Mouse (Mus musculus) liver, embryonic 15.5 days (tissue): ENCODE results near the gene Pbx2. TPM values are rescaled to one million over a fixed set of nuclear protein-coding genes. Genes with fewer than 3 reads are reported as not detected.
A peak's percentile ranks its signal among the peaks of the same experiment; 100 is the strongest.
"Not testable (repeated sequence)": the region's sequence is repeated elsewhere in the genome, so short reads cannot be mapped to it uniquely, and the experiment has no call there.

Source experiments
- ATAC-seq: fragments of 200-750 bp; cut with Nextera tagmentation; 2 replicates; pipeline ENCODE4 v1.8.0; 2017; ENCODE audit warnings: moderate number of reproducible peaks, mild to moderate bottlenecking, moderate library complexity; ENCODE audit not compliant: insufficient read depth
- H3K27ac ChIP-seq: fragments of 300-500 bp; sonication (generic); replicated peaks from 2 replicates; pipeline ENCODE4 v1.5.1; 2015; ENCODE audit warnings: mild to moderate bottlenecking, inconsistent platforms
- H3K27me3 ChIP-seq: fragments of 300-500 bp; sonication (generic); 2 replicates; pipeline ENCODE4 v1.6.1; 2015; ENCODE audit warnings: mild to moderate bottlenecking, inconsistent platforms
- H3K36me3 ChIP-seq: fragments of 300-500 bp; sonication (generic); replicated peaks from 2 replicates; pipeline ENCODE4 v1.6.1; 2015; ENCODE audit warnings: moderate library complexity, mild to moderate bottlenecking, inconsistent platforms
- H3K4me1 ChIP-seq: fragments of 300-500 bp; sonication (generic); replicated peaks from 2 replicates; pipeline ENCODE4 v1.6.1; 2015; ENCODE audit warnings: inconsistent platforms
- H3K4me2 ChIP-seq: fragments of 300-500 bp; sonication (generic); 2 replicates; pipeline ENCODE4 v1.6.1; 2015; ENCODE audit warnings: moderate library complexity, mild to moderate bottlenecking, inconsistent platforms
- H3K4me3 ChIP-seq: fragments of 300-500 bp; sonication (generic); replicated peaks from 2 replicates; pipeline ENCODE4 v1.5.1; 2015; ENCODE audit warnings: mild to moderate bottlenecking, inconsistent platforms
- H3K9ac ChIP-seq: fragments of 300-500 bp; sonication (generic); 2 replicates; pipeline ENCODE4 v1.6.1; 2015; ENCODE audit warnings: moderate library complexity, mild to moderate bottlenecking, inconsistent platforms
- H3K9me3 ChIP-seq: fragments of 300-500 bp; sonication (generic); replicated peaks from 2 replicates; pipeline ENCODE4 v1.6.1; 2016; ENCODE audit warnings: inconsistent platforms
- WGBS: fragments of 180-500 bp; shearing (Covaris S2); methylation state at CpG from one replicate; pipeline ENCODE4 v1.1.7; 2015; ENCODE audit warnings: mixed read lengths; ENCODE audit not compliant: insufficient replicate concordance; 5-methylcytosine and 5-hydroxymethylcytosine counted together
- polyA plus RNA-seq: library from polyadenylated mRNA; unstranded; fragments of >200 nt; fragmentation: Nextera tagmentation; extraction: Ambion mirVana; gene quantifications from 2 replicates; pipeline ENCODE4 v1.2.1, GENCODE M21; 2015

The Pbx2 gene
- 2.4 and 2.8 TPM in 2 replicates for polyA plus RNA-seq

- H3K9ac ChIP-seq, result peak within 1 kb of the TSS; percentile 91
- H3K27me3 ChIP-seq, result peaks cover 3% of the 10 kb centered on the region; the same call in 1 of the 2 replicates
- H3K4me2 ChIP-seq, result peak within 1 kb of the TSS; percentile 100
- ATAC-seq, result no peak
- peak within 1 kb of the TSS; percentile 84 for H3K4me3 ChIP-seq
- peaks cover 83% of the 10 kb centered on the region for H3K4me1 ChIP-seq
- 5% methylated on average over 21 of the region's 21 CpGs for WGBS
- H3K36me3 ChIP-seq, result peaks cover 23% of the 10 kb centered on the region
- H3K27ac ChIP-seq, result peak within 1 kb of the TSS; percentile 87
- no peaks in the 10 kb centered on the region for H3K9me3 ChIP-seq
Measured at GRCm38 (mm10) chr17:34591029-34591993, at the start of gene Pbx2. Pbx2 (plus strand) TSS chr17:34591266.

DNA sequence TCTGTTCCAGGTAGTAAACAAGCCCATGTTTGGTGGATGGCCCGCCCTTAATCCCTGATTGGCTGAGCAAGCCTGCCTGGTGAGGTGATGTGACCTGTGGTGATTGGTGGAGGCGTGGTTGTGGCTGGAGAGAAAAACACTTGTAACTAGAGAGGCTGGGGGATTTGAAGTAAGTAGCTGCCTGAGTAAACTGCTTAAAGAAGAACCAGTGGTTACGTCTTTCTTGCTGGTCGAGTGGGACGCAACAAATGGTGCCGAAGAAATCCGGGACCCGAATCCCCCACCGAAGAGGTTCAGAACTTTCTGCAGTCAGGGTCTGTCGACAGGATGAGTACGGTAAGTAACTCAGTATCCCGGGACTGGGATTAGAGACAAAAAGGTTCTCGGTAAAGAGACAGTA is 47.5 kb upstream of the Pbx2 start:
- H3K4me3 ChIP-seq, result not testable (repeated sequence)

DNA sequence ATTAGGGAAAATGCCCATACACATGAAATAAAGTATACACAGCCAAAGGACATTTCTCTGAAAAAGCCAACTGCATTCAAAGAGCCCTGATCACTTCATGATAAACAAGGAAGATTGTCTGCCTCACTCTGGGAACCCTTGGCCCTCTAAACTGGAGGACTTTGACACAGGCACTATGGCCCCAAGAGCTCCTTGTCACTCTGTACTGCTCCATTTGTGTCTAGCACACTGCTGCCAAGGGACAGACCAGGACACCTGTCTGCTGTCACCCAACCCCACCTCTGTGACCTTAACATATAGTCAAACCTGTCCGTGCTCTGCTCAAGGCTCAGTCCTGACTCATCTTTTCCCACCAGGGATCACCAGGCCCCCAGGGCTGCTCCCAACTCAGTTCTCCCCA is 44.3 kb upstream of the Pbx2 start:
- no peak overlapping the region for H3K9ac ChIP-seq
- no peak overlapping the region for H3K4me2 ChIP-seq
- H3K36me3 ChIP-seq, result no peaks in the 10 kb centered on the region
- H3K4me3 ChIP-seq, result no peak overlapping the region
- ATAC-seq, result no peak
- 62% methylated on average over 1 of the region's 1 CpGs for WGBS
- H3K27ac ChIP-seq, result no peak overlapping the region
- H3K4me1 ChIP-seq, result no peaks in the 10 kb centered on the region
- H3K27me3 ChIP-seq, result no peaks in the 10 kb centered on the region
- H3K9me3 ChIP-seq, result no peaks in the 10 kb centered on the region

More for the DNA sequence above, 47.5 kb upstream of the Pbx2 start:
- H3K4me2 ChIP-seq, H3K9me3 ChIP-seq, H3K27me3 ChIP-seq, H3K36me3 ChIP-seq, H3K27ac ChIP-seq, ATAC-seq, H3K4me1 ChIP-seq, H3K9ac ChIP-seq: not testable (repeated sequence)
- 78% methylated on average over 13 of the region's 13 CpGs for WGBS

DNA sequence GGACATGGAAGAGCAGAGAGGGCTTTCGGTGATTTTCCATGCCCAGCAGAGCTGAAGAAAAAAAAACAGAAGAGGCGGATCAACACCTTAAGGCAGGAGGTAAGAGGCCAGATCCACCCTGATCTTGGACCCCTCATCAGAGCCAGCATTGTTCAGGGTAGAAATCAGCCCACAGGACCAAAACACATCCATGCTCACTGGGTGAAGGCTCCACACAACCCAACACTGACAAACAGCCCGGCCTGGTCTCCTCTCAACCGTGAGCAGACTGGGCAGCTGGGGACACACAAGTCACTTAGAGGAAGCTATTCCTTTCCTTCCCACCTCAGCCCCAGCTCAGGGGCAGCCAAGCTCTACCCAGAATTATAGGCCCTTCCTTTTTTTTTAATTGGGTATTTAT is 43.5 kb upstream of the Pbx2 start:
- H3K27me3 ChIP-seq, result no peaks in the 10 kb centered on the region
- no peak overlapping the region for H3K4me2 ChIP-seq
- 66% methylated on average over 4 of the region's 4 CpGs for WGBS
- no peak overlapping the region for H3K27ac ChIP-seq
- no peak overlapping the region for H3K9ac ChIP-seq
- no peaks in the 10 kb centered on the region for H3K36me3 ChIP-seq
- no peaks in the 10 kb centered on the region for H3K4me1 ChIP-seq
- no peak for ATAC-seq
- no peak overlapping the region for H3K4me3 ChIP-seq
- H3K9me3 ChIP-seq, result no peaks in the 10 kb centered on the region

- Histone ChIP-seq H3K36me3 (no peaks in the 10 kb centered on the region), H3K4me1 (no peaks in the 10 kb centered on the region), H3K9me3 (no peaks in the 10 kb centered on the region), H3K4me3 (no peak overlapping the region), H3K4me2 (no peak overlapping the region), H3K27ac (no peak overlapping the region), H3K27me3 (no peaks in the 10 kb centered on the region), H3K9ac (no peak overlapping the region)
- no peak for ATAC-seq
- 69% methylated on average over 3 of the region's 3 CpGs for WGBS
Measured at GRCm38 (mm10) chr17:34549156-34549555, 41.9 kb upstream of the Pbx2 start.

DNA sequence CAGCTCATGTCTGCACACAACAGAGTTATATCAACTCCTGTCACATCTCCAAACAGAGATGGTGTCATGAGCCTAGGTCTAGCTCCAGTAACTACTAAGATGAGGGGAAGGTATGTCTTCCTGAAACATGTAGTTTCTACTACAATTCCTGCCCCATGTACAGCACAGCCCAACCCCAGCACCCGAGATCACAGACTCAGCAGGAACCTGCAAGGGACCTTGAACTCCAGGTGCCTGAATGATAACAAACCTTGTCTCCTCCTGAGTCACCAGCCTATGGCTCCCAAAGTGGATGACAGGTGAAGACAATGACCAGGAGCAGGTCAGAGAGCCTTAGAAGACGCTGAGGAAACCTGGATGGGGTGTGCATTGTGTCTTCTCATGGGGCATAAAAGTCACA is 41.2 kb upstream of the Pbx2 start:
- Histone ChIP-seq H3K4me2 (no peak overlapping the region), H3K9ac (no peak overlapping the region), H3K4me1 (no peaks in the 10 kb centered on the region), H3K36me3 (no peaks in the 10 kb centered on the region), H3K27me3 (no peaks in the 10 kb centered on the region), H3K4me3 (no peak overlapping the region), H3K27ac (no peak overlapping the region), H3K9me3 (no peaks in the 10 kb centered on the region)
- ATAC-seq, result no peak
- WGBS, result 49% methylated on average over 2 of the region's 2 CpGs

- H3K27ac ChIP-seq, result no peak overlapping the region
- no peak overlapping the region for H3K9ac ChIP-seq
- no peak for ATAC-seq
- WGBS, result 18% methylated on average over 5 of the region's 5 CpGs
- no peaks in the 10 kb centered on the region for H3K9me3 ChIP-seq
- H3K4me3 ChIP-seq, result no peak overlapping the region
- no peak overlapping the region for H3K4me2 ChIP-seq
- no peaks in the 10 kb centered on the region for H3K36me3 ChIP-seq
- H3K27me3 ChIP-seq, result peaks cover 15% of the 10 kb centered on the region; the same call in 1 of the 2 replicates
- H3K4me1 ChIP-seq, result peaks cover 9% of the 10 kb centered on the region
Measured at GRCm38 (mm10) chr17:34555483-34555882, 35.6 kb upstream of the Pbx2 start.

DNA sequence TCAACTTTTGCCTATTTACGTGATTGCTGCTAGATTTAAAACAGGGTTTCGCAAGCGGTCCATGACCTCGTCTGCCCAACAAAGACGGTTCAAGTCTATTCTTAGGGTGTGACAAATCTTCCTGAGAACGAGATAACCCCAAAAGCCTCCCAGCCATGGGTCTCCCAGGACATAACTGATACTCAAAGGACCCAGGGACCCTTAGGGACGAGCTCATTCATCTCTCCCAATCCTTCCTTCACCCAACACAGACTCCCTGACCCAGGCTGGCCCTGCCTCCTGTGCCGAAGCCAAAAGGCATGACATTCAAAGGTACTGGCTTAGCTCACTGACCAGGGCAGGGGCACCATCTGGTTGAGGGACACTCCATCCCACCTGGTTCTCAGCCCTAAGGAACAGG is 34.7 kb upstream of the Pbx2 start:
- Histone ChIP-seq H3K4me2 (no peak overlapping the region), H3K9ac (no peak overlapping the region), H3K4me3 (no peak overlapping the region), H3K9me3 (no peaks in the 10 kb centered on the region), H3K36me3 (no peaks in the 10 kb centered on the region), H3K27ac (no peak overlapping the region), H3K4me1 (peaks cover 18% of the 10 kb centered on the region), H3K27me3 (peaks cover 15% of the 10 kb centered on the region; the same call in 1 of the 2 replicates)
- ATAC-seq, result no peak
- WGBS, result 48% methylated on average over 8 of the region's 8 CpGs

DNA sequence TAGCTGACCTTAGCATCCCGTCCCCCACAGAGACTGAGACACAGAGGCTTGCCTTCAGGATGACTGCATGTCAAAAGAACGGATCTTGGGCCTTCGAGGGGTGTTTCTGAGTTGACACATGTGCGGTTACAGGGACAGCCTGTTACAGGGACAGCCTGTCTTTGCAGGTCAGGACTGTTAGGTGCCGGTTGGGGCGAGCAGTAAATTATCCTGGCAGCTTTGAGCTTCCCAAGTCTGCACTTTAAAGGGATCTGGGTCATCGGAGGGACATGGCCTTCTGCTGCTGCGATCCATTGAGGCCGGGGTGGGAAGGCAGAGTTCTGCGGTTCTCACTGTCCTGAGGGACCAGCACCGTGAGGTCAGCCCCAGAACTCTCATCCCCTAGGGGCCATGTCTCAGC is 33.7 kb upstream of the Pbx2 start:
- H3K9ac ChIP-seq, result no peak overlapping the region
- H3K4me3 ChIP-seq, result no peak overlapping the region
- H3K27ac ChIP-seq, result no peak overlapping the region
- no peaks in the 10 kb centered on the region for H3K36me3 ChIP-seq
- peaks cover 15% of the 10 kb centered on the region; the same call in 1 of the 2 replicates for H3K27me3 ChIP-seq
- H3K9me3 ChIP-seq, result no peaks in the 10 kb centered on the region
- peaks cover 18% of the 10 kb centered on the region for H3K4me1 ChIP-seq
- ATAC-seq, result no peak
- no peak overlapping the region for H3K4me2 ChIP-seq
- WGBS, result 55% methylated on average over 11 of the region's 11 CpGs

- Histone ChIP-seq H3K36me3 (no peaks in the 10 kb centered on the region), H3K4me1 (peaks cover 18% of the 10 kb centered on the region), H3K9me3 (no peaks in the 10 kb centered on the region), H3K27me3 (peaks cover 15% of the 10 kb centered on the region; the same call in 1 of the 2 replicates), H3K4me3 (no peak overlapping the region), H3K9ac (no peak overlapping the region), H3K27ac (no peak overlapping the region), H3K4me2 (no peak overlapping the region)
- ATAC-seq, result no peak
- WGBS, result 71% methylated on average over 7 of the region's 7 CpGs
Measured at GRCm38 (mm10) chr17:34559116-34559515, 31.9 kb upstream of the Pbx2 start.

DNA sequence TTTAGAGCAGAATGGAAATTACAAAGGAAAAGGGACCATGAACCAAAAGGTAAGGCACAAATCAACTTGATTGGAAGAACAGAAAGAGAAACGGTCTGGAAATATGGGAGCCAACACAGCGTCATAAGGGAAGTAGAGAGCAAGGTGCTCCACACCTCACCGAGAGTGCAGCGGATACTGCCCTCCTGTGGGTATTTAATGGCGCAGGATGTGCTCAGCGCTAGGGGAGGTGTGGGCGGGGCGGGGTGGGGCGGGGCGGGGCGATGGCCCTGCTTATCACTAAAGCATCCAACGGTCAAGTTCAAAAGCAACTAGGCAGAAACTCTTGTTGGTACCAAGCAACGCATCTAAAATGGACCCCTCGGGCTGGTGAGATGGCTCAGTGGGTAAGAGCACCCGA is 31.2 kb upstream of the Pbx2 start:
- peaks cover 18% of the 10 kb centered on the region; the same call in 1 of the 2 replicates for H3K27me3 ChIP-seq
- H3K4me2 ChIP-seq, result no peak overlapping the region
- WGBS, result 23% methylated on average over 15 of the region's 15 CpGs
- H3K4me1 ChIP-seq, result peaks cover 18% of the 10 kb centered on the region
- no peak overlapping the region for H3K9ac ChIP-seq
- H3K9me3 ChIP-seq, result no peaks in the 10 kb centered on the region
- no peak overlapping the region for H3K27ac ChIP-seq
- peak; percentile 19; the same call in 1 of the 2 replicates for ATAC-seq
- no peak overlapping the region for H3K4me3 ChIP-seq
- no peaks in the 10 kb centered on the region for H3K36me3 ChIP-seq
